Mouse (Mus musculus): ENCODE results near the gene Tead1. TPM values are rescaled to one million over a fixed set of nuclear protein-coding genes. Genes with fewer than 3 reads are reported as not detected.

Tead1 gene
- total and polyA plus RNA-seq, 3 experiments = 0.38 TPM; not detected in 2

GRCm38 (mm10) chr7:112647417-112647816, 31.7 kb upstream of the Tead1 start:
- TF ChIP-seq POLR2AphosphoS5 (IDR thresholded peaks at IDR 0.05; ENCODE audit: insufficient replicate concordance, low read depth, low read length) = no peak
- no peak for TF ChIP-seq CTCF (IDR thresholded peaks at IDR 0.05; ENCODE audit: low read depth, low read length)
- H3K9me3 ChIP-seq (replicated peaks) = peaks cover 5% of the 10 kb centered on the region; the same call in 1 of the 2 replicates
- no peaks in the 10 kb centered on the region for H3K36me3 ChIP-seq (replicated peaks)
- H3K4me1 ChIP-seq (ENCODE audit: insufficient read depth, low read depth, low read length) = no peaks in the 10 kb centered on the region
- no peak for DNase-seq (ENCODE audit: low spot score)
- no peaks in the 10 kb centered on the region for H3K27me3 ChIP-seq (ENCODE audit: insufficient read depth, low read length)
- H3K4me3 ChIP-seq (ENCODE audit: low read depth, low read length) = no peak overlapping the region
- no peak for ATAC-seq (ENCODE audit: extremely low read depth, insufficient number of reproducible peaks, low FRiP score, poor library complexity, severe bottlenecking)

DNA sequence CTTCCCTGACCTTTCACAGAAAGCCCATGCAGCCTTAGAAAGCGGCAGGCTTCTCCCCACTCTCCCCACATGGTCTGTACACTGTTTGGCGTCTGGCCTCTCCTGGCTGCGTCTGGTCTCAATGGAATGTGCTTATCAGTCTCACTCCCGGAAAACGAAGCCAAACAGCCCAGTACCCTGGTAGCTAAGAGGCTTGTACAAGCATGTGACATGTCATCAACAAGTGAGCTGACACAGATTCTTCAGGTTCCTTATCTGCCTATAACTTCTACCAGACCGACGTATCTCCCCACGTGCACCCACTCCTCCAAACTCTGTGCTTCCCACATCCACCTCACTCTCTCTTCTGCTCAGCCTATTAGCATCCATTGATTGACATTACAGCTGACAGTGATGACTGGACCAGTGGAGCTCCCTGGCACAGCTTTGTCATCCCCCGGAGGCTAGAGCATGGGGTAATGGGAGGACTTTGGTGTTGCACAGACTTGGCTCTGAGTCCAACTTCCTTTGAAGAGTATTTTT, 22.9 kb upstream of the Tead1 start:
- TF ChIP-seq GATA1 (IDR thresholded peaks at IDR 0.05; ENCODE audit: borderline replicate concordance, low read length) (no peak), POLR2AphosphoS5 (IDR thresholded peaks at IDR 0.05; ENCODE audit: insufficient replicate concordance, low read depth, low read length) (no peak), CTCF (IDR thresholded peaks at IDR 0.05; ENCODE audit: low read depth, low read length) (no peak), GATA2 (IDR thresholded peaks at IDR 0.05; ENCODE audit: borderline replicate concordance, low read depth, low read length) (no peak), TAL1 (conservative IDR thresholded peaks at IDR 0.05; ENCODE audit: low read depth, low read length) (no peak)
- ATAC-seq (ENCODE audit: extremely low read depth, insufficient number of reproducible peaks, low FRiP score, poor library complexity, severe bottlenecking) (no peak), DNase-seq (ENCODE audit: low spot score) (no peak)
- Histone ChIP-seq H3K4me1 (ENCODE audit: insufficient read depth, low read depth, low read length) (no peaks in the 10 kb centered on the region), H3K27me3 (ENCODE audit: insufficient read depth, low read length) (peaks cover 3% of the 10 kb centered on the region), H3K4me3 (ENCODE audit: low read depth, low read length) (no peak overlapping the region), H3K9me3 (replicated peaks) (peaks cover 5% of the 10 kb centered on the region), H3K36me3 (replicated peaks) (no peaks in the 10 kb centered on the region)

GRCm38 (mm10) chr7:112658939-112659338, 20.2 kb upstream of the Tead1 start:
- no peak for TF ChIP-seq GATA2 (IDR thresholded peaks at IDR 0.05; ENCODE audit: borderline replicate concordance, low read depth, low read length)
- TF ChIP-seq TAL1 (conservative IDR thresholded peaks at IDR 0.05; ENCODE audit: low read depth, low read length) = no peak
- TF ChIP-seq POLR2AphosphoS5 (IDR thresholded peaks at IDR 0.05; ENCODE audit: insufficient replicate concordance, low read depth, low read length) = no peak
- no peak for TF ChIP-seq GATA1 (IDR thresholded peaks at IDR 0.05; ENCODE audit: borderline replicate concordance, low read length)
- TF ChIP-seq CTCF (IDR thresholded peaks at IDR 0.05; ENCODE audit: low read depth, low read length) = no peak
- H3K4me1 ChIP-seq (ENCODE audit: insufficient read depth, low read depth, low read length) = no peaks in the 10 kb centered on the region
- no peak for ATAC-seq (ENCODE audit: extremely low read depth, insufficient number of reproducible peaks, low FRiP score, poor library complexity, severe bottlenecking)

DNA sequence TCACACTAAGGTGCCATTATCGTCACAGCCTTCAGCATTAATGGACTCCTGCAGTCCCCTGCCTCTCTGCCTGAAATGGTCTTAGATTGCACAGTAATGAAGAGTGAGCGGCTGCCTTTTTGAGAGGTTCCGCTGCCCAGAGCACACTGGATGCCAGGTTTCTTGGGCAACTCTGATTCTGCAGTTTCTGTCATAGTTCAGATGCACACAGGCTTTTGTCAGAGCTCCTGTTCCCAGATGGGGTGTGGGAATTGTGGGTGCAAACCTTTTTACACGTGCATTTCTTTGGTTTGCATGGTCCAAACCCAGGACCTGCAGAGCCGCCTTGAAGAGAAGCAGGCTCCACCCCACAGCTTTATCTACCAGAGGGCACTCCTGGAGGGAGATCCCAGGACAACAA, 19.3 kb upstream of the Tead1 start:
- DNase-seq (ENCODE audit: low spot score) = no peak
- H3K4me3 ChIP-seq (ENCODE audit: low read depth, low read length) = no peak overlapping the region
- H3K27me3 ChIP-seq (ENCODE audit: insufficient read depth, low read length) = peaks cover 3% of the 10 kb centered on the region
- H3K4me1 ChIP-seq (ENCODE audit: insufficient read depth, low read depth, low read length) = no peaks in the 10 kb centered on the region
- no peaks in the 10 kb centered on the region for H3K36me3 ChIP-seq (replicated peaks)
- no peak for ATAC-seq (ENCODE audit: extremely low read depth, insufficient number of reproducible peaks, low FRiP score, poor library complexity, severe bottlenecking)
- H3K9me3 ChIP-seq (replicated peaks) = peaks cover 8% of the 10 kb centered on the region
- no peak for TF ChIP-seq CTCF (IDR thresholded peaks at IDR 0.05; ENCODE audit: low read depth, low read length)
- no peak for TF ChIP-seq GATA1 (IDR thresholded peaks at IDR 0.05; ENCODE audit: borderline replicate concordance, low read length)
- no peak for TF ChIP-seq POLR2AphosphoS5 (IDR thresholded peaks at IDR 0.05; ENCODE audit: insufficient replicate concordance, low read depth, low read length)
- no peak for TF ChIP-seq TAL1 (conservative IDR thresholded peaks at IDR 0.05; ENCODE audit: low read depth, low read length)
- TF ChIP-seq GATA2 (IDR thresholded peaks at IDR 0.05; ENCODE audit: borderline replicate concordance, low read depth, low read length) = no peak

More at GRCm38 (mm10) chr7:112658939-112659338, 20.2 kb upstream of the Tead1 start:
- no peaks in the 10 kb centered on the region for H3K36me3 ChIP-seq (replicated peaks)
- DNase-seq (ENCODE audit: low spot score) = no peak
- no peak overlapping the region for H3K4me3 ChIP-seq (ENCODE audit: low read depth, low read length)
- H3K27me3 ChIP-seq (ENCODE audit: insufficient read depth, low read length) = peaks cover 3% of the 10 kb centered on the region
- H3K9me3 ChIP-seq (replicated peaks) = peaks cover 8% of the 10 kb centered on the region

- Histone ChIP-seq H3K4me3 (ENCODE audit: low read depth, low read length) (no peak overlapping the region), H3K36me3 (replicated peaks) (no peaks in the 10 kb centered on the region), H3K4me1 (ENCODE audit: insufficient read depth, low read depth, low read length) (no peaks in the 10 kb centered on the region), H3K27me3 (ENCODE audit: insufficient read depth, low read length) (peaks cover 3% of the 10 kb centered on the region), H3K9me3 (replicated peaks) (peaks cover 8% of the 10 kb centered on the region)
- ATAC-seq (ENCODE audit: extremely low read depth, insufficient number of reproducible peaks, low FRiP score, poor library complexity, severe bottlenecking) = no peak
- TF ChIP-seq CTCF (IDR thresholded peaks at IDR 0.05; ENCODE audit: low read depth, low read length) (no peak), GATA1 (IDR thresholded peaks at IDR 0.05; ENCODE audit: borderline replicate concordance, low read length) (no peak), TAL1 (conservative IDR thresholded peaks at IDR 0.05; ENCODE audit: low read depth, low read length) (no peak), GATA2 (IDR thresholded peaks at IDR 0.05; ENCODE audit: borderline replicate concordance, low read depth, low read length) (no peak), POLR2AphosphoS5 (IDR thresholded peaks at IDR 0.05; ENCODE audit: insufficient replicate concordance, low read depth, low read length) (no peak)
- DNase-seq (ENCODE audit: low spot score) = no peak
Observed at GRCm38 (mm10) chr7:112660325-112660724, 18.8 kb upstream of the Tead1 start.

GRCm38 (mm10) chr7:112662398-112663313, 16.5 kb upstream of the Tead1 start:
- Histone ChIP-seq H3K4me1 (ENCODE audit: insufficient read depth, low read depth, low read length) (no peaks in the 10 kb centered on the region), H3K36me3 (replicated peaks) (no peaks in the 10 kb centered on the region), H3K27me3 (ENCODE audit: insufficient read depth, low read length) (peaks cover 3% of the 10 kb centered on the region; the same call in 1 of the 2 replicates), H3K4me3 (ENCODE audit: low read depth, low read length) (no peak overlapping the region), H3K9me3 (replicated peaks) (peaks cover 8% of the 10 kb centered on the region; the same call in 1 of the 2 replicates)
- DNase-seq (ENCODE audit: low spot score) (no peak), ATAC-seq (ENCODE audit: extremely low read depth, insufficient number of reproducible peaks, low FRiP score, poor library complexity, severe bottlenecking) (no peak)
- TF ChIP-seq GATA2 (IDR thresholded peaks at IDR 0.05; ENCODE audit: borderline replicate concordance, low read depth, low read length) = no peak
- TF ChIP-seq CTCF (IDR thresholded peaks at IDR 0.05; ENCODE audit: low read depth, low read length) = no peak
- no peak for TF ChIP-seq GATA1 (IDR thresholded peaks at IDR 0.05; ENCODE audit: borderline replicate concordance, low read length)
- TF ChIP-seq POLR2AphosphoS5 (IDR thresholded peaks at IDR 0.05; ENCODE audit: insufficient replicate concordance, low read depth, low read length) = no peak
- TF ChIP-seq TAL1 (conservative IDR thresholded peaks at IDR 0.05; ENCODE audit: low read depth, low read length) = no peak
